Mouse (Mus musculus): ENCODE results near the gene Ppdpf. TPM values are rescaled to one million over a fixed set of nuclear protein-coding genes. Genes with fewer than 3 reads are reported as not detected.

The Ppdpf gene
- polyA plus RNA-seq (2012; rRNA removed): 115 and 128 TPM in 2 replicates

- Histone ChIP-seq H3K4me3 (ENCODE audit: insufficient read depth, low read length) (peak within 1 kb of the TSS; percentile 57), H3K4me1 (ENCODE audit: control insufficient read depth, insufficient read depth, low read length) (peaks cover 2% of the 10 kb centered on the region; the same call in 1 of the 2 replicates), H3K27ac (ENCODE audit: insufficient read depth, low read length) (peak within 1 kb of the TSS; percentile 84)
- peak; percentile 86; the same call in 1 of the 2 replicates for TF ChIP-seq POLR2A (IDR thresholded peaks at IDR 0.05; ENCODE audit: extremely low read depth, insufficient read depth, low read length)
- no peak for TF ChIP-seq CTCF (IDR thresholded peaks at IDR 0.05; ENCODE audit: extremely low read depth, insufficient read depth, low read length)
Measured at GRCm38 (mm10) chr2:181187121-181188000, at the start of gene Ppdpf. TSS of gene Ppdpf (plus strand) at chr2:181187247.

GRCm38 (mm10) chr2:181139641-181140193 is 47.3 kb upstream of the Ppdpf start:
- peaks cover 11% of the 10 kb centered on the region for H3K4me1 ChIP-seq (ENCODE audit: control insufficient read depth, insufficient read depth, low read length)
- H3K4me3 ChIP-seq (ENCODE audit: insufficient read depth, low read length): no peak overlapping the region
- TF ChIP-seq POLR2A (IDR thresholded peaks at IDR 0.05; ENCODE audit: extremely low read depth, insufficient read depth, low read length) (no peak), CTCF (IDR thresholded peaks at IDR 0.05; ENCODE audit: extremely low read depth, insufficient read depth, low read length) (no peak)
- H3K27ac ChIP-seq (ENCODE audit: insufficient read depth, low read length): no peak overlapping the region

- H3K4me3 ChIP-seq (ENCODE audit: insufficient read depth, low read length): no peak overlapping the region
- H3K27ac ChIP-seq (ENCODE audit: insufficient read depth, low read length): peak overlapping the region; percentile 96
- TF ChIP-seq CTCF (IDR thresholded peaks at IDR 0.05; ENCODE audit: extremely low read depth, insufficient read depth, low read length) (no peak), POLR2A (IDR thresholded peaks at IDR 0.05; ENCODE audit: extremely low read depth, insufficient read depth, low read length) (peak; percentile 62)
- H3K4me1 ChIP-seq (ENCODE audit: control insufficient read depth, insufficient read depth, low read length): peaks cover 11% of the 10 kb centered on the region
Measured at GRCm38 (mm10) chr2:181142703-181143135, 44.3 kb upstream of the Ppdpf start.

GRCm38 (mm10) chr2:181143509-181144276 is 43.4 kb upstream of the Ppdpf start:
- Histone ChIP-seq H3K27ac (ENCODE audit: insufficient read depth, low read length) (peak overlapping the region; percentile 96), H3K4me3 (ENCODE audit: insufficient read depth, low read length) (no peak overlapping the region), H3K4me1 (ENCODE audit: control insufficient read depth, insufficient read depth, low read length) (peaks cover 12% of the 10 kb centered on the region)
- TF ChIP-seq CTCF (IDR thresholded peaks at IDR 0.05; ENCODE audit: extremely low read depth, insufficient read depth, low read length) (no peak), POLR2A (IDR thresholded peaks at IDR 0.05; ENCODE audit: extremely low read depth, insufficient read depth, low read length) (no peak)

GRCm38 (mm10) chr2:181144675-181145074 is 42.4 kb upstream of the Ppdpf start:
- peaks cover 9% of the 10 kb centered on the region for H3K4me1 ChIP-seq (ENCODE audit: control insufficient read depth, insufficient read depth, low read length)
- TF ChIP-seq CTCF (IDR thresholded peaks at IDR 0.05; ENCODE audit: extremely low read depth, insufficient read depth, low read length): no peak
- 0 out of 2 replicates have a peak, but pooled peaks have one; percentile 8 for TF ChIP-seq POLR2A (IDR thresholded peaks at IDR 0.05; ENCODE audit: extremely low read depth, insufficient read depth, low read length)
- no peak overlapping the region for H3K4me3 ChIP-seq (ENCODE audit: insufficient read depth, low read length)
- H3K27ac ChIP-seq (ENCODE audit: insufficient read depth, low read length): no peak overlapping the region

- H3K4me3 ChIP-seq (ENCODE audit: insufficient read depth, low read length): no peak overlapping the region
- peaks cover 12% of the 10 kb centered on the region for H3K4me1 ChIP-seq (ENCODE audit: control insufficient read depth, insufficient read depth, low read length)
- H3K27ac ChIP-seq (ENCODE audit: insufficient read depth, low read length): no peak overlapping the region
- TF ChIP-seq CTCF (IDR thresholded peaks at IDR 0.05; ENCODE audit: extremely low read depth, insufficient read depth, low read length) (no peak), POLR2A (IDR thresholded peaks at IDR 0.05; ENCODE audit: extremely low read depth, insufficient read depth, low read length) (peak; percentile 19; the same call in 1 of the 2 replicates)
Measured at GRCm38 (mm10) chr2:181146976-181147545, 40.0 kb upstream of the Ppdpf start.

- no peak overlapping the region for H3K4me3 ChIP-seq (ENCODE audit: insufficient read depth, low read length)
- no peak overlapping the region for H3K27ac ChIP-seq (ENCODE audit: insufficient read depth, low read length)
- H3K4me1 ChIP-seq (ENCODE audit: control insufficient read depth, insufficient read depth, low read length): peaks cover 11% of the 10 kb centered on the region
Measured at GRCm38 (mm10) chr2:181147546-181148317, 39.3 kb upstream of the Ppdpf start.

GRCm38 (mm10) chr2:181148318-181148955 is 38.6 kb upstream of the Ppdpf start:
- TF ChIP-seq CTCF (IDR thresholded peaks at IDR 0.05; ENCODE audit: extremely low read depth, insufficient read depth, low read length) (no peak), POLR2A (IDR thresholded peaks at IDR 0.05; ENCODE audit: extremely low read depth, insufficient read depth, low read length) (no peak)
- no peak overlapping the region for H3K4me3 ChIP-seq (ENCODE audit: insufficient read depth, low read length)
- peaks cover 10% of the 10 kb centered on the region for H3K4me1 ChIP-seq (ENCODE audit: control insufficient read depth, insufficient read depth, low read length)
- H3K27ac ChIP-seq (ENCODE audit: insufficient read depth, low read length): no peak overlapping the region

More at GRCm38 (mm10) chr2:181147546-181148317, 39.3 kb upstream of the Ppdpf start:
- no peak for TF ChIP-seq POLR2A (IDR thresholded peaks at IDR 0.05; ENCODE audit: extremely low read depth, insufficient read depth, low read length)
- TF ChIP-seq CTCF (IDR thresholded peaks at IDR 0.05; ENCODE audit: extremely low read depth, insufficient read depth, low read length): no peak
